Mouse (Mus musculus) neural tube, embryonic 15.5 days (tissue): ENCODE data around the gene Ifi203. TPM values are rescaled to one million over a fixed set of nuclear protein-coding genes. Genes with fewer than 3 reads are reported as not detected.
"Not testable (repeated sequence)": the region's sequence is repeated elsewhere in the genome, so short reads cannot be mapped to it uniquely, and the experiment has no call there.

ENCODE experiments used
- ATAC-seq: fragments of 200-750 bp; cut with Nextera tagmentation; 2 replicates; pipeline ENCODE4 v1.8.0; 2017; ENCODE audit warnings: mild to moderate bottlenecking, moderate TSS enrichment, moderate library complexity; ENCODE audit not compliant: low FRiP score
- H3K27ac ChIP-seq: fragments of 300-500 bp; sonication (generic); replicated peaks from 2 replicates; pipeline ENCODE4 v1.5.1; 2015; ENCODE audit warnings: mild to moderate bottlenecking, inconsistent platforms
- H3K27me3 ChIP-seq: fragments of 300-500 bp; sonication (generic); replicated peaks from 2 replicates; pipeline ENCODE4 v1.6.1; 2015; ENCODE audit warnings: inconsistent platforms
- H3K36me3 ChIP-seq: fragments of 300-500 bp; sonication (generic); 2 replicates; pipeline ENCODE4 v1.6.1; 2015; ENCODE audit warnings: inconsistent platforms
- H3K4me1 ChIP-seq: fragments of 300-500 bp; sonication (generic); 2 replicates; pipeline ENCODE4 v1.6.1; 2015; ENCODE audit warnings: inconsistent platforms
- H3K4me2 ChIP-seq: fragments of 300-500 bp; sonication (generic); 2 replicates; pipeline ENCODE4 v1.6.1; 2015; ENCODE audit warnings: inconsistent platforms, mild to moderate bottlenecking, moderate library complexity
- H3K4me3 ChIP-seq: fragments of 300-500 bp; sonication (generic); replicated peaks from 2 replicates; pipeline ENCODE4 v1.5.1; 2015; ENCODE audit warnings: mild to moderate bottlenecking, inconsistent platforms
- H3K9ac ChIP-seq: fragments of 300-500 bp; sonication (generic); replicated peaks from 2 replicates; pipeline ENCODE4 v1.6.1; 2015; ENCODE audit warnings: mild to moderate bottlenecking, inconsistent platforms
- H3K9me3 ChIP-seq: fragments of 300-500 bp; sonication (generic); replicated peaks from 2 replicates; pipeline ENCODE4 v1.6.1; 2016; ENCODE audit warnings: inconsistent platforms
- WGBS: fragments of 180-500 bp; shearing (Covaris S2); methylation state at CpG from one replicate; pipeline ENCODE4 v1.1.7; 2015; ENCODE audit warnings: mixed read lengths; 5-methylcytosine and 5-hydroxymethylcytosine counted together
- polyA plus RNA-seq: library from polyadenylated mRNA; unstranded; fragments of >200 nt; fragmentation: Nextera tagmentation; extraction: Ambion mirVana; gene quantifications from 2 replicates; pipeline ENCODE4 v1.2.1, GENCODE M21; 2015

Gene Ifi203
- 0.69 and 2.9 TPM in 2 replicates for polyA plus RNA-seq

GRCm38 (mm10) chr1:173941924-173942779 is at the start of gene Ifi203, which contains the start of gene Mndal:
Gene Ifi203 (minus strand): TSS chr1:173942672.
Gene Mndal (minus strand): TSS chr1:173942491.
- H3K36me3 ChIP-seq, ATAC-seq, H3K27ac ChIP-seq, H3K27me3 ChIP-seq, H3K4me1 ChIP-seq, H3K9ac ChIP-seq, H3K4me3 ChIP-seq, H3K9me3 ChIP-seq, H3K4me2 ChIP-seq: not testable (repeated sequence)
- 66% methylated on average over 3 of the region's 3 CpGs for WGBS

- H3K27ac ChIP-seq, H3K4me3 ChIP-seq, H3K9me3 ChIP-seq, H3K4me1 ChIP-seq, H3K9ac ChIP-seq, ATAC-seq, H3K36me3 ChIP-seq, H3K4me2 ChIP-seq, H3K27me3 ChIP-seq: not testable (repeated sequence)
- WGBS: 89% methylated on average over 6 of the region's 6 CpGs
These were observed 40.3 kb upstream of the Ifi203 start, which contains the start of gene Ifi202b for GRCm38 (mm10) chr1:173982694-173983305. Gene Ifi202b (minus strand): TSS chr1:173982744.

- H3K9me3 ChIP-seq, H3K9ac ChIP-seq: not testable (repeated sequence)
These were observed 38.6 kb upstream of the Ifi203 start for GRCm38 (mm10) chr1:173981038-173981437.

GRCm38 (mm10) chr1:173977622-173978021 is 35.1 kb upstream of the Ifi203 start:
- Histone ChIP-seq H3K27ac (no peak overlapping the region), H3K4me2 (no peak overlapping the region), H3K9me3 (no peaks in the 10 kb centered on the region), H3K27me3 (no peaks in the 10 kb centered on the region), H3K4me3 (no peak overlapping the region), H3K36me3 (no peaks in the 10 kb centered on the region), H3K9ac (no peak overlapping the region), H3K4me1 (no peaks in the 10 kb centered on the region)
- ATAC-seq: no peak

More at GRCm38 (mm10) chr1:173981038-173981437, 38.6 kb upstream of the Ifi203 start:
- not testable (repeated sequence) for ATAC-seq, H3K4me2 ChIP-seq, H3K27me3 ChIP-seq, H3K4me3 ChIP-seq, H3K27ac ChIP-seq, H3K36me3 ChIP-seq, H3K4me1 ChIP-seq
- WGBS: 68% methylated on average over 3 of the region's 3 CpGs

GRCm38 (mm10) chr1:173973111-173973510 is 30.6 kb upstream of the Ifi203 start:
- Histone ChIP-seq H3K9me3 (no peaks in the 10 kb centered on the region), H3K4me1 (no peaks in the 10 kb centered on the region), H3K9ac (no peak overlapping the region), H3K27me3 (no peaks in the 10 kb centered on the region), H3K4me2 (no peak overlapping the region), H3K4me3 (no peak overlapping the region), H3K27ac (no peak overlapping the region), H3K36me3 (no peaks in the 10 kb centered on the region)
- no peak for ATAC-seq

GRCm38 (mm10) chr1:173961491-173961890 is 19.0 kb upstream of the Ifi203 start:
- ATAC-seq, H3K27me3 ChIP-seq: not testable (repeated sequence)
- 71% methylated on average over 1 of the region's 1 CpGs for WGBS

GRCm38 (mm10) chr1:173959998-173960397 is 17.5 kb upstream of the Ifi203 start:
- not testable (repeated sequence) for H3K4me2 ChIP-seq, H3K4me3 ChIP-seq, H3K27ac ChIP-seq, ATAC-seq, H3K4me1 ChIP-seq, H3K9ac ChIP-seq, H3K36me3 ChIP-seq, H3K27me3 ChIP-seq, H3K9me3 ChIP-seq
- 42% methylated on average over 3 of the region's 3 CpGs for WGBS

More at GRCm38 (mm10) chr1:173961491-173961890, 19.0 kb upstream of the Ifi203 start:
- not testable (repeated sequence) for H3K4me2 ChIP-seq, H3K9ac ChIP-seq, H3K27ac ChIP-seq, H3K4me1 ChIP-seq, H3K4me3 ChIP-seq, H3K9me3 ChIP-seq, H3K36me3 ChIP-seq

- not testable (repeated sequence) for H3K9me3 ChIP-seq, ATAC-seq, H3K4me3 ChIP-seq, H3K36me3 ChIP-seq, H3K4me1 ChIP-seq, H3K27ac ChIP-seq, H3K27me3 ChIP-seq, H3K9ac ChIP-seq, H3K4me2 ChIP-seq
- WGBS: 40% methylated on average over 3 of the region's 3 CpGs
These were observed 13.5 kb upstream of the Ifi203 start for GRCm38 (mm10) chr1:173955839-173956527.

GRCm38 (mm10) chr1:173955071-173955796 is 12.8 kb upstream of the Ifi203 start:
- Histone ChIP-seq H3K4me3 (no peak overlapping the region), H3K27ac (no peak overlapping the region), H3K4me1 (no peaks in the 10 kb centered on the region), H3K36me3 (no peaks in the 10 kb centered on the region), H3K27me3 (no peaks in the 10 kb centered on the region), H3K4me2 (no peak overlapping the region), H3K9me3 (no peaks in the 10 kb centered on the region), H3K9ac (no peak overlapping the region)
- 89% methylated on average over 2 of the region's 2 CpGs for WGBS
- no peak for ATAC-seq

GRCm38 (mm10) chr1:173953563-173953962 is 11.1 kb upstream of the Ifi203 start:
- Histone ChIP-seq H3K4me2 (no peak overlapping the region), H3K4me1 (no peaks in the 10 kb centered on the region), H3K9me3 (no peaks in the 10 kb centered on the region), H3K27me3 (no peaks in the 10 kb centered on the region), H3K4me3 (no peak overlapping the region), H3K36me3 (no peaks in the 10 kb centered on the region), H3K27ac (no peak overlapping the region), H3K9ac (no peak overlapping the region)
- WGBS: 96% methylated on average over 1 of the region's 1 CpGs
- no peak for ATAC-seq

GRCm38 (mm10) chr1:173949044-173949443 is 6.6 kb upstream of the Ifi203 start:
- ATAC-seq, H3K4me1 ChIP-seq: not testable (repeated sequence)
- WGBS: 95% methylated on average over 2 of the region's 2 CpGs

More at GRCm38 (mm10) chr1:173949044-173949443, 6.6 kb upstream of the Ifi203 start:
- not testable (repeated sequence) for H3K27me3 ChIP-seq, H3K4me2 ChIP-seq, H3K9ac ChIP-seq, H3K27ac ChIP-seq, H3K36me3 ChIP-seq, H3K4me3 ChIP-seq, H3K9me3 ChIP-seq
